Mouse (Mus musculus): ENCODE data around the gene Vgf. TPM values are rescaled to one million over a fixed set of nuclear protein-coding genes. Genes with fewer than 3 reads are reported as not detected.

The Vgf gene
- polyA plus RNA-seq, 1 experiment from 2014 or later, result 15.4 TPM

GRCm38 (mm10) chr5:137074191-137074651 is 48.0 kb downstream of the Vgf start:
- H3K9ac ChIP-seq, result no peak overlapping the region
- H3K36me3 ChIP-seq, result no peaks in the 10 kb centered on the region
- 23% methylated on average over 6 of the region's 6 CpGs for WGBS
- H3K4me1 ChIP-seq (replicated peaks), result peaks cover 20% of the 10 kb centered on the region
- H3K27ac ChIP-seq (replicated peaks), result no peak overlapping the region
- no peaks in the 10 kb centered on the region for H3K27me3 ChIP-seq
- no peak for ATAC-seq (ENCODE audit: low FRiP score, low read depth)
- H3K4me2 ChIP-seq, result no peak overlapping the region
- no peaks in the 10 kb centered on the region for H3K9me3 ChIP-seq
- no peak overlapping the region for H3K4me3 ChIP-seq

DNA sequence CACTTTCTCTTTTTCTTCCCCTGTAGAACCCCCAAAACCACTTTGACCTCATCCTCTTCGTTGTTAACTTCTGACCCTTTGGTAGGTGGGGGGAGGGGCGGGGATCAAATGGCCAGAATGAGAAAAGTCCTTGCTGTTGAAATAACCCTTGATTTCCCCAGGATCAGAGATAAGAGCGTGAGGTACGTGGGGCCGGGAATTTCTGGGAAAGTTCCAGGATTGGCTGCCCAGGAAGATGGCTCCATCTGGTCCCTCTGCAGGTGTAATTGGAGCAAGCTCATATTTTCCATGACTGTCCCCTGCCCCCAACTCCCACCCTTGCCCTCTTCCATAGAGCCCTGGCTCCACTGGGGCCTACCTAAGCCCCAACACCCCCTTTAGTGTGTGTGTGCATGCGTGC is 49.5 kb downstream of the Vgf start:
- no peak for ATAC-seq (ENCODE audit: low FRiP score, low read depth)
- H3K9me3 ChIP-seq, result no peaks in the 10 kb centered on the region
- no peak overlapping the region for H3K9ac ChIP-seq
- no peak overlapping the region for H3K4me3 ChIP-seq
- no peaks in the 10 kb centered on the region for H3K27me3 ChIP-seq
- no peaks in the 10 kb centered on the region for H3K36me3 ChIP-seq
- H3K27ac ChIP-seq (replicated peaks), result no peak overlapping the region
- WGBS, result 70% methylated on average over 6 of the region's 6 CpGs
- H3K4me2 ChIP-seq, result no peak overlapping the region
- H3K4me1 ChIP-seq (replicated peaks), result peaks cover 20% of the 10 kb centered on the region

DNA sequence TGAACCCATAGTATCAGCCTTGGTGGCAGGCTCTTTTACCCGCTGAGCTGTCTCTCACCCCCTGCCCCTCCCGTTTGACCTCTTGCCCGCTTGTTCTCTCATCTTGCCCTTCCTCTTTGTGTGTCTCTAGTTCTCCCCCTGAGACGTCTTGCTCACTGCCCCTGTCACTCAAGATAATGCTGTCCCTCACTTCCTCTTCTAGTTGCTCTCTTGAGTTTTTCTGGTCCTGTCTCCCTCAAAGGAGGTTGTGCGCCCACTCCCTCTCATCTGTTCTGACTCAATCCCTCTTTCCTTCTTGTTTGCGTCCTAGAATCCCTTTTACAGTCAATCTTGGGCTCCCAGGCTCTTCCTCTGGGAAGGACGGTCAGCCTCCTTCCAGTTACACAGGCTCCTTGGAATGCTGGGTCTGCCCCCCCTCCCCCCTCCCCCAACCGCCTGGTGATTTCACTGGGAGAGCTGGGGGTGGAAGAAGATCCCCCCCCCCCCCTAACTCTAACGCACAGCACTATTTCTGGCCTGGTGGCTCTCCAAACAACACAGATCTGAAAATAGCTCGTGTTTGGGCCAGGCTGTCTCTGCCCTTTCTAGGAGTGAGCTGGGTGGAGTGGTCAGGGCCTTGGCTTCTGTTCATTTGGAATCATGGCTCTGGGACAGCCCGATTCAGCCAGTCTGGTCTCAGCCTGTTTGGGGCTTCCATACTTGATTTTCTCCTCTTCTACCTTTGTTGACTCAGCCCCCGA is 50.2 kb downstream of the Vgf start:
- H3K27me3 ChIP-seq, result no peaks in the 10 kb centered on the region
- H3K36me3 ChIP-seq, result no peaks in the 10 kb centered on the region
- ATAC-seq (ENCODE audit: low FRiP score, low read depth), result no peak
- 47% methylated on average over 12 of the region's 12 CpGs for WGBS
- H3K27ac ChIP-seq (replicated peaks), result no peak overlapping the region
- H3K9me3 ChIP-seq, result no peaks in the 10 kb centered on the region
- no peak overlapping the region for H3K4me2 ChIP-seq
- H3K4me3 ChIP-seq, result no peak overlapping the region
- no peak overlapping the region for H3K9ac ChIP-seq
- H3K4me1 ChIP-seq (replicated peaks), result peaks cover 20% of the 10 kb centered on the region

GRCm38 (mm10) chr5:137077187-137077586 is 51.0 kb downstream of the Vgf start:
- Histone ChIP-seq H3K4me3 (no peak overlapping the region), H3K36me3 (no peaks in the 10 kb centered on the region), H3K4me1 (replicated peaks) (peaks cover 14% of the 10 kb centered on the region), H3K27me3 (no peaks in the 10 kb centered on the region), H3K9me3 (no peaks in the 10 kb centered on the region), H3K27ac (replicated peaks) (no peak overlapping the region), H3K9ac (no peak overlapping the region), H3K4me2 (no peak overlapping the region)
- WGBS, result 90% methylated on average over 7 of the region's 7 CpGs
- no peak for ATAC-seq (ENCODE audit: low FRiP score, low read depth)

DNA sequence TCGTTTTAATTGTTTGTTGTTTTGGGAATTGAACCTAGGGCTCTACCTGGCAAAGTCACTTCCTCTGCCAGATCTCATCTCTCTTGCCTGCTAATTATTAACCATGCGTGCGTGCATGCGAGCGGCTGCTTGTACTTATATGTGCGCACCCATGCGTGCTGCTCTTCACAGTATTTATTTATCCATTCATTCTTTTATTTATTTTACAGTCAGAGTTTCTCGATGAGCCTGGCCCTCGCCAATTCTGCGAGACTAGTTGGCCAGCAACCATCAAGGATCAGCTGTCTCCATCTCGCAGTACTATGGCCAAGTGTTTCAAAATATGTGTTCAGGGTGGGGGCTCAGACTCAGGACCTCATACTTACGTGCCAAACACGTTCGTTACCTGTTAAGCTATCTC is 51.8 kb downstream of the Vgf start:
- Histone ChIP-seq H3K4me3 (no peak overlapping the region), H3K4me2 (no peak overlapping the region), H3K27me3 (no peaks in the 10 kb centered on the region), H3K9ac (no peak overlapping the region), H3K36me3 (no peaks in the 10 kb centered on the region), H3K9me3 (no peaks in the 10 kb centered on the region), H3K27ac (replicated peaks) (no peak overlapping the region), H3K4me1 (replicated peaks) (peaks cover 7% of the 10 kb centered on the region; the same call in 1 of the 2 replicates)
- WGBS, result 87% methylated on average over 14 of the region's 14 CpGs
- no peak for ATAC-seq (ENCODE audit: low FRiP score, low read depth)

DNA sequence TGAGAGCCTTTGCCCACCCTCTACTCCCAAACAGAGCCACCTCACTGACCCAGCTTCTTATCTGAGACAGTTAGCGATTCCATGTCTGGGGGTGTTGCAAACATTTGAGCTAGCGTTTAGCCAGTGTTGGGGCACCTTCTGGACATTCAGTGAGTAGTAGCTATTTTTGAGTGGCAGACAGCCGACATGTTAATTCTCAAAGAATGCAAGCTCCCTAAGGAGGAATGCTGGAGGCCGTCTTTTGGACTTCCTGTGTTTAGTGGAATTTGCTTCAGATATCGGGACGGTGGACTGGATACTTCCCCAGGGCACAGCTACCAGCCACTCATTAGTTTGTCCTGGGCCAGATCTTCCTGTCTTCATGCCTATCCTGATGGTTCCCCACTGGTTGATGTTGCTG is 52.4 kb downstream of the Vgf start:
- ATAC-seq (ENCODE audit: low FRiP score, low read depth), result no peak

GRCm38 (mm10) chr5:137079849-137080248 is 53.7 kb downstream of the Vgf start:
- no peaks in the 10 kb centered on the region for H3K9me3 ChIP-seq
- WGBS, result 75% methylated on average over 5 of the region's 5 CpGs
- H3K4me1 ChIP-seq (replicated peaks), result no peaks in the 10 kb centered on the region
- H3K4me2 ChIP-seq, result no peak overlapping the region
- no peak overlapping the region for H3K27ac ChIP-seq (replicated peaks)
- no peak overlapping the region for H3K4me3 ChIP-seq
- ATAC-seq (ENCODE audit: low FRiP score, low read depth), result no peak
- no peaks in the 10 kb centered on the region for H3K27me3 ChIP-seq
- H3K9ac ChIP-seq, result no peak overlapping the region
- H3K36me3 ChIP-seq, result no peaks in the 10 kb centered on the region

More for the DNA sequence above, 52.4 kb downstream of the Vgf start:
- Histone ChIP-seq H3K27ac (replicated peaks) (no peak overlapping the region), H3K4me2 (no peak overlapping the region), H3K4me1 (replicated peaks) (peaks cover 7% of the 10 kb centered on the region; the same call in 1 of the 2 replicates), H3K27me3 (no peaks in the 10 kb centered on the region), H3K9ac (no peak overlapping the region), H3K4me3 (no peak overlapping the region), H3K36me3 (no peaks in the 10 kb centered on the region), H3K9me3 (no peaks in the 10 kb centered on the region)
- WGBS, result 75% methylated on average over 6 of the region's 6 CpGs

MicroRNA genes within 50 kb of the gene (microRNA counts, 519-probe panel; counts per million panel counts)
- microRNA mmu-miR-702, result not detected

Small RNA genes lying within 50 kb of the gene (microRNA-seq; reads per million reads assigned to microRNA genes)
- gene Mir702, result 88.7 reads per million, percentile 50 among the genes with 10 or more reads in this experiment

Other genes starting within 250 kb of the Vgf start
- 37.8 and 41.8 TPM in 2 replicates for gene Col26a1, start 143.2 kb upstream of the Vgf start, polyA plus RNA-seq (2015; fragmentation: Nextera tagmentation; extraction: Ambion mirVana)
- gene Ift22, start 118.2 kb upstream of the Vgf start, polyA plus RNA-seq (2015; fragmentation: Nextera tagmentation; extraction: Ambion mirVana), result 129 and 131 TPM in 2 replicates
- 360 and 375 TPM in 2 replicates for gene Fis1, start 73.1 kb upstream of the Vgf start, polyA plus RNA-seq (2015; fragmentation: Nextera tagmentation; extraction: Ambion mirVana)
- 0.19 and 0.38 TPM in 2 replicates for gene Cldn15, start 59.8 kb upstream of the Vgf start, polyA plus RNA-seq (2015; fragmentation: Nextera tagmentation; extraction: Ambion mirVana)
- 37.7 and 39.1 TPM in 2 replicates for gene Plod3, start 39.4 kb upstream of the Vgf start, polyA plus RNA-seq (2015; fragmentation: Nextera tagmentation; extraction: Ambion mirVana)
- gene Znhit1, start 38.4 kb upstream of the Vgf start, polyA plus RNA-seq (2015; fragmentation: Nextera tagmentation; extraction: Ambion mirVana), result 134 and 145 TPM in 2 replicates
- 237 and 239 TPM in 2 replicates for gene Ap1s1, start 19.7 kb downstream of the Vgf start, polyA plus RNA-seq (2015; fragmentation: Nextera tagmentation; extraction: Ambion mirVana)
- 0.17 and 0.29 TPM in 2 replicates for gene Serpine1, start 45.9 kb downstream of the Vgf start, polyA plus RNA-seq (2015; fragmentation: Nextera tagmentation; extraction: Ambion mirVana)
- gene Trim56, start 89.8 kb downstream of the Vgf start, polyA plus RNA-seq (2015; fragmentation: Nextera tagmentation; extraction: Ambion mirVana), result 3.4 and 4.5 TPM in 2 replicates
- not detected in 2 replicates for gene Muc3, start 122.9 kb downstream of the Vgf start, polyA plus RNA-seq (2015; fragmentation: Nextera tagmentation; extraction: Ambion mirVana)
- gene Muc3a, start 186.0 kb downstream of the Vgf start, polyA plus RNA-seq (2015; fragmentation: Nextera tagmentation; extraction: Ambion mirVana), result 0.40 and 0.51 TPM in 2 replicates

All from hindbrain, embryonic 15.5 days (tissue).